ENCODE assay signal across 20 mouse cellular contexts in the genomic region with DNA sequence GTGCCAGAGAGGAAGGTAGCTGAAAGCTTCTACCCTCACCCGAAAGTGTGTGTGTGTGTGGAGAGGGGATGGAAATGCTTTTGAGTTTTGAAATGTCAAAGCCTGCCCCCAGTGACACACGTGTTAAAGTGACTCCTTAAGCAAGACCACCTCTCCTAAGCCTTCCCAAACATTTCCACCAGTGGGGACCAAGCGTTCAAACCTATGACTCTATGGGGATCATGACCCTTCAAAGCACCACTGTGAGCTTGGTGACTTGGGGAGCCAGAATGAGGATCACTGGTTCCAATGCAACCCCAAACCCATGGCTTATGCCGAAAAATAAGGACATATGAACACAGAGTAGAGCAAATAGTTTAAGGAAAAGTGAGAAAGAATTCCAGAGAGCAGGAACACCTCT. TPM values are rescaled to one million over a fixed set of nuclear protein-coding genes. Genes with fewer than 3 reads are reported as not detected.
"Had no signal": no experiment of that assay in that cellular context is flagged by ENCODE, and none has a peak within 500 bp of the region (broad histone marks: within the 10 kb centered on the region; RNA-seq: fewer than 3 reads in every experiment).

No protein-coding gene starts in this region.

- DNase-seq: layer of hippocampus, adult 9-11 months; liver, embryonic 13.5 days; right cerebral cortex, adult 18-20 months; right cerebral cortex, postnatal 14 days; right cerebral cortex, postnatal 4 days; thymus, adult 2 months; thymus, postnatal 14 days; thymus, postnatal 4 days had no signal

- ATAC-seq: inflammation-experienced regulatory T-cells, adult 6 months; midbrain, embryonic 15.5 days had no signal

- H3K4me3 ChIP-seq: layer of hippocampus, adult 2 months; limb, embryonic 10.5 days; limb, embryonic 13.5 days; liver, embryonic 13.5 days; midbrain, embryonic 12.5 days; midbrain, embryonic 15.5 days; neural tube, embryonic 12.5 days; neural tube, embryonic 15.5 days had no signal

- H3K9ac ChIP-seq: limb, embryonic 13.5 days; liver, embryonic 13.5 days; lung, embryonic 14.5 days; midbrain, embryonic 12.5 days; midbrain, embryonic 15.5 days; neural tube, embryonic 12.5 days; neural tube, embryonic 15.5 days had no signal

- H3K27ac ChIP-seq: kidney, postnatal 0 days; layer of hippocampus, adult 2 months; limb, embryonic 10.5 days; limb, embryonic 13.5 days; liver, embryonic 13.5 days; macrophage; midbrain, embryonic 12.5 days; midbrain, embryonic 15.5 days; neural tube, embryonic 12.5 days; neural tube, embryonic 15.5 days; stomach, postnatal 0 days had no signal

- H3K27me3 ChIP-seq: limb, embryonic 13.5 days; liver, embryonic 13.5 days; midbrain, embryonic 12.5 days; midbrain, embryonic 15.5 days; neural tube, embryonic 12.5 days; neural tube, embryonic 15.5 days had no signal

- H3K4me2 ChIP-seq: limb, embryonic 13.5 days; liver, embryonic 13.5 days; lung, embryonic 14.5 days; midbrain, embryonic 12.5 days; midbrain, embryonic 15.5 days; neural tube, embryonic 12.5 days; neural tube, embryonic 15.5 days had no signal

- H3K4me1 ChIP-seq: limb, embryonic 10.5 days; midbrain, embryonic 12.5 days; midbrain, embryonic 15.5 days; neural tube, embryonic 12.5 days; neural tube, embryonic 15.5 days had no signal

- H3K36me3 ChIP-seq: limb, embryonic 10.5 days; limb, embryonic 13.5 days; liver, embryonic 13.5 days; midbrain, embryonic 12.5 days; midbrain, embryonic 15.5 days; neural tube, embryonic 12.5 days; neural tube, embryonic 15.5 days had no signal

- H3K9me3 ChIP-seq: limb, embryonic 10.5 days; limb, embryonic 13.5 days; liver, embryonic 13.5 days; midbrain, embryonic 12.5 days; midbrain, embryonic 15.5 days; neural tube, embryonic 12.5 days; neural tube, embryonic 15.5 days had no signal

RNA-seq across cellular contexts. Expression of a gene that starts 33.7 kb away (rescaled TPM):
- polyA plus RNA-seq: inflammation-experienced regulatory T-cells, adult 6 months; macrophage had no signal
